Mouse (Mus musculus) testis, adult 2 months (tissue): ENCODE measurements at regions not wholly inside any gene's neighbourhood (a gene's known extent, or its start where the extent isn't known, plus 50 kb on each side); places are given as distances from the start of the nearest gene placed in this dataset.

Source experiments
- H3K27ac ChIP-seq: fragments of 200-500 bp; 2 replicates; pipeline ENCODE4 v1.5.1; 2012; ENCODE audit warnings: low read depth, low read length; ENCODE audit not compliant: control insufficient read depth, insufficient read depth
- H3K27me3 ChIP-seq: fragments of 200-500 bp; 2 replicates; pipeline ENCODE4 v1.6.1; 2012; ENCODE audit warnings: mild to moderate bottlenecking, low read length, moderate library complexity; ENCODE audit not compliant: control insufficient read depth, insufficient read depth
- H3K36me3 ChIP-seq: fragments of 200-500 bp; 2 replicates; pipeline ENCODE4 v1.6.1; 2012; ENCODE audit warnings: mild to moderate bottlenecking, low read length; ENCODE audit not compliant: control insufficient read depth, insufficient read depth
- H3K4me1 ChIP-seq: fragments of 200-500 bp; 2 replicates; pipeline ENCODE4 v1.6.1; 2012; ENCODE audit warnings: low read length; ENCODE audit not compliant: control insufficient read depth, insufficient read depth
- H3K4me3 ChIP-seq: fragments of 200-500 bp; 2 replicates; pipeline ENCODE4 v1.5.1; 2012; ENCODE audit warnings: low read depth, mild to moderate bottlenecking, low read length, moderate library complexity, mixed read lengths; ENCODE audit not compliant: control insufficient read depth
- CTCF ChIP-seq: fragments of 200-500 bp; IDR thresholded peaks from 2 replicates; pipeline ENCODE4 v1.5.1; 2012; ENCODE audit warnings: low read depth, mild to moderate bottlenecking, inconsistent platforms, low read length, moderate library complexity; ENCODE audit not compliant: control insufficient read depth, insufficient read depth, insufficient replicate concordance
- POLR2A ChIP-seq: fragments of 200-500 bp; IDR thresholded peaks from 2 replicates; pipeline ENCODE4 v1.6.1; 2012; ENCODE audit warnings: low read depth, mild to moderate bottlenecking, inconsistent platforms, low read length, moderate library complexity; ENCODE audit not compliant: control insufficient read depth

DNA sequence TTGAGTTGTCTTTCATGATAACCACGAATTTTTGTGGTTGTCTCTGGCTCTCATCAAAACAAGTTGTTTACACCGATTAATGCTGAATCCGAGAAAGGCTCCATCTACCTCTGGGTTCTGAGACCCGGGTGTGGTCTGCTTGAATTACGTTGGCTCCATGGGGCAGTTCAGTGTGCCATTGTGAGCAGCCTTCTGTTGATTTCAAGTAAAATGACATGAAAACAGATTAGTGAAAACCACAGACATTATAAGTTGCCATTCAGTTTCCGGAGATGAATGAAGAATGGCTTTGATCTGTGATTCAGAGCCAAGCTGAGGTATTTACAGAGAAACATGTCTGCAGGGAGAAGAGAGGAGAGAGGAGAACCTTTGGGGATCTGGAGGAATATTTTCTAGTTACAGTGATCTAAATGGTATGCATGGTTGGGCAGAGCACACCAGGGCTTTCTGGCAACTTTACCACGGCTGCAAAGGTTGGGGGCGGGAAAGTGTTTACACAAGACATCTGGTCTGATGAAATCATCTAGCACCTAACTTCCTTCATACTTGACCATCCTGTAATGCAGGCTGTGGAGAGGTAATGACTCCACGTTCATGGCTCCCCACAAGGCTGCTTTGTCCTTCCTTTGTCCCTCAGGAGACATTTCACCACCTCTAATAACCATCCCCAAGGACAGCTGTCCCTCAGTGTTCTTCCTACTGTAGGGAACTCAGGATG is 74.7 kb upstream of the Sesn3 start:
- no peak for TF ChIP-seq CTCF
- no peak for TF ChIP-seq POLR2A
- H3K27me3 ChIP-seq = no peaks in the 10 kb centered on the region
- H3K4me1 ChIP-seq = no peaks in the 10 kb centered on the region
- no peak overlapping the region for H3K27ac ChIP-seq
- H3K36me3 ChIP-seq = no peaks in the 10 kb centered on the region
- peak overlapping the region; percentile 32 for H3K4me3 ChIP-seq

DNA sequence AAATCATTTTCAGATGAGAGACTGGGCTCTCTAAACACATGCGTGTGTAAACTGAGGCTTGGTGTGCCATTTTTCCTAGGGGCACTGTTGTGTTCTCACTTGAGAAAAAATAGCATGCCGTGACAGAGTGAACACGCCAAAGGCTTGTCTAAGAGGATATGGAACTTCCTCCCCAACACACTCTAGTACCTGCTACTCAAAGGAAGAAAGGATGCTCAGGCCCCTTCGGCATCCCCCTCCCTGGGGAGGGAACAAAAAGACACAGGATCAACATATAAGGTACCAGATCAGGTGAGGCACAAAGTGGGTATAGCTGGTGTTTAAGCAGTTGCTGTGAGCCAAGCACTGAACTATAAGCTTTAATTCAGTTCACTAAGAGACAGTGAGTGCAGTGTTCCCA is 74.0 kb upstream of the Sesn3 start:
- Histone ChIP-seq H3K4me1 (no peaks in the 10 kb centered on the region), H3K4me3 (no peak overlapping the region), H3K27ac (no peak overlapping the region), H3K27me3 (no peaks in the 10 kb centered on the region), H3K36me3 (no peaks in the 10 kb centered on the region)
- TF ChIP-seq POLR2A = no peak
- TF ChIP-seq CTCF = no peak

DNA sequence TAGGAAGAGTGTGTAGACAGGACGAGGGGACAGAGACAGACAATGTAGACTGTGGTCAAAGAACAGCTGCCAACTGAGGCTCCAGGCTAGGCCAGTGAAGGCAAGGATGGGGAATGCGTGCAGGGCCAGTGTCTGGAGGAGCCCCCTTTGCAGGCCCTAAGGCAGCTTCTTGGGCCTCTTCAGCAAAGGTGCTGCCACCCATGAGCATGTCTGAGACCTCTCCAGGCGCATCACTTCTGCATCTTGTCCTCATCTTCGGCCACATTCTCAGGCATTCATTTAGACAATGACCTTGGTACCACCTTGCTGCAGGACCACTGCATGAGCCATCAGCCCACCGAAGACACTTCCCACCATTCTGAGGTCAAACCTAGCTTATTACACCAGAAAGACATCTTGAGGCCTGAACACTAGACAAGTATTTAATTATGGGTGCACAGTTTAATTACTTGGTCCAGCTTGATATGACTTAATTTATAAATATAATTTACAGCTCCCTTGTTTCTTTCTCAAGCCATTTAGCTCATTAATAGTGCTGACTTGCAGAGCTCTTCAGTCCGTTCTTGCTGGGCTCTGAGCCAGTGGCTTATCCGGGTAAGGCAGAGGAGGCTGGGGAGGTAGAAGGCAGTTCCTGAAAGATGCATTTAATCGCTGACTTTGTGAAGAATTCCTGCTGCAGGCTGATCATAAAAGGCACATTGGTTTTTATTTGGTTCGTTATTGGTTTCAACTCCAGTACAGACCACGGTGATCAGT is 72.1 kb upstream of the Sesn3 start:
- Histone ChIP-seq H3K27me3 (no peaks in the 10 kb centered on the region), H3K4me3 (no peak overlapping the region), H3K36me3 (no peaks in the 10 kb centered on the region), H3K4me1 (no peaks in the 10 kb centered on the region), H3K27ac (no peak overlapping the region)
- TF ChIP-seq CTCF = no peak
- TF ChIP-seq POLR2A = no peak

DNA sequence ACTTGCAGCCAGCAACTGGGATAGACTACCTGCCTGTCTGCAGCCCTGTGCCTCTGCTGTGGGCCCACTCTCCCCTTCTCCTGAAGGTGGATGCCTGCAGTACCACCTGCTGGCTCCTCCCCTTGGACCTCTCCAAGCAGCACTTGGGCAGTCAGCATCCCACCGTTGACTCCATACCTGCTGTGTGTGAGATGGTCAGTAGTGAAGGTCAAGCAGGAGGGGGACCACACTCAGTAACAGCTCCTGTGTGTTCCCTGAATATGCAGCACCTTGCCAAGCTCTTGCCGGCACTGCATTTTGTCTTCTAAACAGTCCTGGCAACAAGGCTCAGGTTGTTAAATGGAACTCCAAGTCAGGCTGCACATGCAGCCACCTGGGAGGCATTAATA is 71.6 kb upstream of the Sesn3 start:
- no peaks in the 10 kb centered on the region for H3K27me3 ChIP-seq
- no peak overlapping the region for H3K27ac ChIP-seq
- H3K4me1 ChIP-seq = no peaks in the 10 kb centered on the region
- no peak overlapping the region for H3K4me3 ChIP-seq
- no peaks in the 10 kb centered on the region for H3K36me3 ChIP-seq
- TF ChIP-seq CTCF (no peak), POLR2A (no peak)

DNA sequence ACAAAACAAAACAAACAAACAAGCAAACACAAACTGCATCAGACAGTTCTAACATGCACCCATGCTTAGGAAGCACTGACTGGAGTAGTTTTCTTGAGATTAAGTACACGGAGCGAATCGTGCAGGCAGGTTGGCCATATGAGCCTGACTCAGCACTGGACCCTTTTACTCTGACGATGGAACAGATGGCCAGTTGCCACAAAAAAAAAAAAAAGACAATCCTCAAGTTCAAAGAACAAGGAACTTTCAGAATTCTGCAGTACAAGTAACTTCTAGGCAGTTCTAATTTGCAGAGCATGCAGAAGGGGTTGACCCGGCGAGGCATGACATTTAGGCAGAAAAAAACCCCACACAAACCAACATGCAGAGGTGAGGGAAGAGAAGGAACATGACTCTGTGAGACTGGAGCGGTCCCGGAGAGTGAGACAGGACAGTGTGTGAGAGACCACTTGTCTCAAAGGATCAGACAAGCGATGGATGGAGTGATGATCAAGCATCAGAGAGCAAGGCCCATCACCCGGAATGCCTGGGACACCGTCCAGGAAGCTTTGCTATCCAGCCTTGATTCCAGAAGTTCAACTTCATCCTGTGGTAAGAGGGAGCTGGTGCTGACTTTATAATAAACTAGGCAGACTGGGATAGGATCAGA is 71.0 kb upstream of the Sesn3 start:
- no peaks in the 10 kb centered on the region for H3K27me3 ChIP-seq
- H3K27ac ChIP-seq = no peak overlapping the region
- no peak overlapping the region for H3K4me3 ChIP-seq
- no peaks in the 10 kb centered on the region for H3K36me3 ChIP-seq
- TF ChIP-seq CTCF = no peak
- no peak for TF ChIP-seq POLR2A
- H3K4me1 ChIP-seq = no peaks in the 10 kb centered on the region

DNA sequence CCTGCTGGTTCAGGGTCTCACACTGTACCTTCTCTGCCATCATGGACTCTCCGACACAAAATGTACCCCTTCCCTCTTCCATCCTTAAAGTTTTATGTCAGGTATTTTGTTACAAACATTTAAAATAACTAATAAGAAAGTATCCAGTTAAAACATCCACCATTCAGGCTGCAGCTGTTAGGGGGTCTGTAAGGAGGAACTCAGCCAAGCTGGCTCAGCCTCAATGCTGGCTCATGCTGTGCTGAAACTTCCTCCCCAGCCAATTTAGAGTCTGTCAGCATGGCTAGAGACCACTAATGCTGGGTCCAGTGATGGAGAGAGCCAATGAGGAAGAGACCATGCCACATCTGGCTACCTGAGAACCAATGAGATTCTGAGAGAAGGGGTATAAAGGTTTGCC is 70.0 kb upstream of the Sesn3 start:
- Histone ChIP-seq H3K4me1 (no peaks in the 10 kb centered on the region), H3K27ac (no peak overlapping the region), H3K4me3 (no peak overlapping the region), H3K36me3 (no peaks in the 10 kb centered on the region), H3K27me3 (no peaks in the 10 kb centered on the region)
- TF ChIP-seq POLR2A = no peak
- TF ChIP-seq CTCF = no peak

DNA sequence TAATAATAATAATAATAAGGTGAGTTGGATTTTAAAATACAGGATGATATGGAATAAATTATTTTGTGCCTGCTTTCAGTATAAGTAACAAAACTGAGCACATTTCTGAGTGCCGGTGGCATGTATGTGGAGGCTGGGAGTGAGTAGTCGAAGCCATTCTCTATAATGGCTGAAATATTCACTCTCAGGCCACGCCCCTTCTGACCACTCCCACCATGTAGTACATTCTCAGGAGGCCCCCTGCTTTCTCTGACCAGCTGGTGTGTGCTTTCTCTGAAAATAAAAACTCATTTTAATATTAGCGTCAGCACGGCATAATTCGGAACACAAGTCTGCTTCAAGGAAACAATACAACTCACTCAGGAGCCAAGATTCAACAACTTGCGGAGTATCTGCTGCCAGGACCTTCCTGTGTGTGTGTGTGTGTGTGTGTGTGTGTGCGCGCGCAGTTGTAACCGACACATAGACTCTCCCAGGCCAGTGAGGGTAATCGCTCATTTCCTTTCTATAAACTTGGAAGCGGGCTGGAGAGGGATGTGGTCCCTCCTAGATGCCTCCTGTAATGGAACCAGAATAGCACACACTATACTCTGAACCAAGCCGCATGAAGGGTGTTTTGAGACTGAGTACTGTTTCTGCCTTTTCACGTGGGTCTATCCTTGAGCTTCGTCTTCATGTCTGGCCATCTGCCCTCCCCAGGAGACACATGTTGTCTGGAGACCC is 67.9 kb upstream of the Sesn3 start:
- no peak overlapping the region for H3K27ac ChIP-seq
- H3K4me3 ChIP-seq = no peak overlapping the region
- no peaks in the 10 kb centered on the region for H3K27me3 ChIP-seq
- no peaks in the 10 kb centered on the region for H3K36me3 ChIP-seq
- H3K4me1 ChIP-seq = no peaks in the 10 kb centered on the region
- TF ChIP-seq POLR2A = no peak
- TF ChIP-seq CTCF = no peak
